Mouse (Mus musculus) skeletal muscle tissue, postnatal 0 days (tissue): ENCODE data around the gene Olfr420. TPM values are rescaled to one million over a fixed set of nuclear protein-coding genes. Genes with fewer than 3 reads are reported as not detected.

Experiments used
- polyA plus RNA-seq: library from polyadenylated mRNA; unstranded; fragments of >200 nt; fragmentation: Nextera tagmentation; extraction: Ambion mirVana; gene quantifications from 2 replicates; pipeline ENCODE4 v1.2.1, GENCODE M21; 2015

Olfr420 gene
- polyA plus RNA-seq, result not detected in 2 replicates

DNA sequence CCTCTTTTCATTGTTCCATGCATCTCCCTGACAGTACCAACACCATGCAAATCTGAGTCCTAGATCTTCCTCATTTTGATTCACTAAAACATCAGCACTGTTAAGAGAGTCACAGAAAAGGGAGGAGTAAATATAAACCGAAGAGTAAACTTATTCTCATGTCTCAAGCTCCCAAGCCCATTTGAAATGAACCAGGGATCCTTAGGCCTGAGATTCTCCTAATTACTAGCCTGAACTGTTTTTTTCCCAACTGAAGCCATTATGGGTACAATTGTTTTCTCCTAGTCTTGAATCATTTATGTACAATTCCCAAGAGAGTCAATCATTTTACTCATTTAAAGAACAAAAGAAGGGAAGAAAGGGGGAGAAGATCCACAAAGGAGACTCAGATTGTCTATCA lies at the start of gene Olfr420:
TSS of gene Olfr420 (plus strand) at position 301 of the 400 bp plus-strand sequence.

DNA sequence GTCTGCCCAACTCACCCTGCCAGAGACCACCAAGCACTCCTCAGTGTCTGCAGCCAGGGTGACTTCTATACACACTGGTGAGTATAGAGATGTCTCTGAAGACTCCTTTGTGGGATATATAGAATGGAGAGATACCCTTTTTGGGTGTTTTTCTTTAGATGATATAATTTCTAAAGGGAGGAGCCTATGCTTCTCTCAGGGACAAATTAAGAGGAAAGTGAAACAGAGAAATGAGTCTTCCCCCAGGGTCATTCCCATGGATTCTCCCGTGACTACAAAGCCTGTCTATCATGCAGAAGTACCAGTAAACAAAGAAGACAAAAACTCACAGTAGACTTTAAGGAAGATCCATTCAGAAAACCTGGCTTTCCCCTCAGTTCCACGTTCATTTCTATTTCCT lies 34.4 kb upstream of the Olfr420 start, which contains the start of gene Olfr231:
TSS of gene Olfr231 (minus strand) at position 101 of the 400 bp plus-strand sequence.

DNA sequence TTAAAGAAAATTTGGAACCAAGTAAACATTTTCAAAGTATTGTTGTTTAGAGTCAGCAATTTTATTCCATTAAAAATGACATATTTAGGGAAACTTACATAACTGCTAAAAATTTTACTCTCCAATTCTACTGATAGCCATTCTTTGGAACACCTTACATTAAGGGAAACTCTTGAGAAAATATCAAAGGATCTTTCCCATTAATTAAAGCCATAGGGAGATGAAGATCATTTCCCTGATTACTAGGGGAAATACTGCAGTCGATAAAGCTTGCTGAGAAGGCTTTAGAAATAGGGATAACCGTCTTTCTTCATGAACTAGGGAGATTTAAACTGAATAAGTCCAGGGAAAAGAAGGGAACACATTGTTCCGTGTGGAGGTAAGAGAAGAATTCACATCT lies 24.2 kb upstream of the Olfr420 start, which contains the start of gene Olfr424:
TSS of gene Olfr424 (plus strand) at position 301 of the 400 bp plus-strand sequence.

DNA sequence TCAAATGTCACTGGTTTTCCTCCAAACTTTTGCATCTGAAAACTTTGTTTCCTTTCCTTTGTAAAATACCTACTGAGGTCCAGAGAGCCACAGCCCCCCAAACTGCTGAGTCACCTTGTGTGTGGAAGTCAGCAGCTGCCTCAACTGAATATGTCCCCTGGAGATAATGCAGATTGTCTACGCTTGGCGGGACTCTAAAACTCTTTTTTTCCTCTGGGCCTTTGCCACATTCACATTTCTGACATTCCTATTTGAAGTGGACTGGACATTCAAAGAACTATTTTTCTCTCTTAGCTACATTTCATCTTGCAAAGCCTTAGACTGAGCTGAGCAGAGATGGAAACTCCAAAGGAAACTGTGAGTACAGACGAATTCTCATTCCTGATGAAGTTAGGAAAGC lies 17.2 kb downstream of the Olfr420 start, which contains the start of gene Spta1:
TSS of gene Spta1 (plus strand) at position 172 of the 400 bp plus-strand sequence.

Other genes with a start within 250 kb of the Olfr420 start
- gene Ifi211, start 242.6 kb upstream of the Olfr420 start, polyA plus RNA-seq, result 1.8 and 3.7 TPM in 2 replicates
- gene Mndal, start 213.1 kb upstream of the Olfr420 start, polyA plus RNA-seq, result 5.9 and 10.4 TPM in 2 replicates
- gene Ifi203, start 213.0 kb upstream of the Olfr420 start, polyA plus RNA-seq, result 4.5 and 5.0 TPM in 2 replicates
- 0.32 TPM in 1 of 2 replicates, not detected in the other for gene Ifi202b, start 172.9 kb upstream of the Olfr420 start, polyA plus RNA-seq
- 0.53 and 1.0 TPM in 2 replicates for gene Ifi205, start 123.8 kb upstream of the Olfr420 start, polyA plus RNA-seq
- gene Olfr433, start 114.9 kb upstream of the Olfr420 start, polyA plus RNA-seq, result not detected in 2 replicates
- not detected in 2 replicates for gene Olfr432, start 106.4 kb upstream of the Olfr420 start, polyA plus RNA-seq
- gene Olfr430, start 89.0 kb upstream of the Olfr420 start, polyA plus RNA-seq, result not detected in 2 replicates
- not detected in 2 replicates for gene Olfr429, start 71.3 kb upstream of the Olfr420 start, polyA plus RNA-seq
- gene Olfr427, start 58.7 kb upstream of the Olfr420 start, polyA plus RNA-seq, result not detected in 2 replicates
- not detected in 2 replicates for gene Olfr231, start 34.5 kb upstream of the Olfr420 start, polyA plus RNA-seq
- gene Olfr424, start 24.1 kb upstream of the Olfr420 start, polyA plus RNA-seq, result not detected in 2 replicates
- gene Spta1, start 17.1 kb downstream of the Olfr420 start, polyA plus RNA-seq, result 0.05 and 0.09 TPM in 2 replicates
- gene Olfr419, start 96.4 kb downstream of the Olfr420 start, polyA plus RNA-seq, result not detected in 2 replicates
- gene Mptx1, start 174.9 kb downstream of the Olfr420 start, polyA plus RNA-seq, result not detected in 2 replicates
- gene Olfr417, start 209.5 kb downstream of the Olfr420 start, polyA plus RNA-seq, result not detected in 2 replicates
- gene Olfr248, start 235.4 kb downstream of the Olfr420 start, polyA plus RNA-seq, result not detected in 2 replicates